Mouse (Mus musculus): ENCODE measurements around the gene Stx5a. TPM values are rescaled to one million over a fixed set of nuclear protein-coding genes. Genes with fewer than 3 reads are reported as not detected.
A peak's percentile ranks its signal among the peaks of the same experiment; 100 is the strongest.

Gene Stx5a
- total RNA-seq (2014; rRNA removed) (84.4 and 110 TPM in 2 replicates), polyA plus RNA-seq (2015; fragmentation: Nextera tagmentation; extraction: Ambion mirVana) (95.3 and 104 TPM in 2 replicates)

GRCm38 (mm10) chr19:8741243-8741869 is at the start of gene Stx5a:
Gene Stx5a (plus strand): TSS chr19:8741413.
- Histone ChIP-seq H3K9ac (replicated peaks; ENCODE audit: low read length) (peak within 1 kb of the TSS; percentile 79), H3K4me1 (ENCODE audit: insufficient read depth, low read length) (0 out of 2 replicates have a peak, but pooled peaks cover 3% of the 10 kb centered on the region), H3K27me3 (ENCODE audit: insufficient read depth, low read length) (no peaks in the 10 kb centered on the region), H3K4me2 (ENCODE audit: low read depth, low read length) (peak within 1 kb of the TSS; percentile 97), H3K9me3 (ENCODE audit: low read length) (no peaks in the 10 kb centered on the region), H3K36me3 (ENCODE audit: insufficient read depth, low read length) (peaks cover 33% of the 10 kb centered on the region), H3K27ac (peak within 1 kb of the TSS; percentile 95), H3K4me3 (ENCODE audit: low read length) (peak within 1 kb of the TSS; percentile 60)
- DNase-seq (ENCODE audit: low spot score), result peak; percentile 98
- ATAC-seq, result peak; percentile 98
- peak; percentile 52 for TF ChIP-seq CTCF (IDR thresholded peaks at IDR 0.05; ENCODE audit: low read depth)
- WGBS, result under 1% methylated on average over 36 of the region's 36 CpGs

GRCm38 (mm10) chr19:8691871-8692539 is 49.2 kb upstream of the Stx5a start:
- 47% methylated on average over 9 of the region's 9 CpGs for WGBS
- ATAC-seq, result no peak
- Histone ChIP-seq H3K27ac (peak overlapping the region; percentile 32; the same call in 1 of the 2 replicates), H3K27me3 (ENCODE audit: insufficient read depth, low read length) (no peaks in the 10 kb centered on the region), H3K36me3 (ENCODE audit: insufficient read depth, low read length) (no peaks in the 10 kb centered on the region), H3K4me2 (ENCODE audit: low read depth, low read length) (no peak overlapping the region), H3K9ac (replicated peaks; ENCODE audit: low read length) (no peak overlapping the region), H3K4me3 (ENCODE audit: low read length) (no peak overlapping the region), H3K9me3 (ENCODE audit: low read length) (no peaks in the 10 kb centered on the region), H3K4me1 (ENCODE audit: insufficient read depth, low read length) (no peaks in the 10 kb centered on the region)
- TF ChIP-seq CTCF (IDR thresholded peaks at IDR 0.05; ENCODE audit: low read depth), result no peak
- DNase-seq (ENCODE audit: low spot score), result no peak

- Histone ChIP-seq H3K9ac (replicated peaks; ENCODE audit: low read length) (no peak overlapping the region), H3K4me1 (ENCODE audit: insufficient read depth, low read length) (no peaks in the 10 kb centered on the region), H3K9me3 (ENCODE audit: low read length) (no peaks in the 10 kb centered on the region), H3K27ac (no peak overlapping the region), H3K4me3 (ENCODE audit: low read length) (no peak overlapping the region), H3K27me3 (ENCODE audit: insufficient read depth, low read length) (no peaks in the 10 kb centered on the region), H3K4me2 (ENCODE audit: low read depth, low read length) (no peak overlapping the region), H3K36me3 (ENCODE audit: insufficient read depth, low read length) (no peaks in the 10 kb centered on the region)
- no peak for TF ChIP-seq CTCF (IDR thresholded peaks at IDR 0.05; ENCODE audit: low read depth)
- ATAC-seq, result no peak
- 67% methylated on average over 5 of the region's 5 CpGs for WGBS
- DNase-seq (ENCODE audit: low spot score), result no peak
These were observed 48.5 kb upstream of the Stx5a start for GRCm38 (mm10) chr19:8692740-8693139.

- Histone ChIP-seq H3K4me1 (ENCODE audit: insufficient read depth, low read length) (no peaks in the 10 kb centered on the region), H3K4me2 (ENCODE audit: low read depth, low read length) (no peak overlapping the region), H3K9me3 (ENCODE audit: low read length) (no peaks in the 10 kb centered on the region), H3K36me3 (ENCODE audit: insufficient read depth, low read length) (no peaks in the 10 kb centered on the region), H3K9ac (replicated peaks; ENCODE audit: low read length) (no peak overlapping the region), H3K27ac (no peak overlapping the region), H3K27me3 (ENCODE audit: insufficient read depth, low read length) (no peaks in the 10 kb centered on the region), H3K4me3 (ENCODE audit: low read length) (no peak overlapping the region)
- 58% methylated on average over 6 of the region's 6 CpGs for WGBS
- peak; percentile 48; the same call in 1 of the 2 replicates for ATAC-seq
- peak; percentile 36 for TF ChIP-seq CTCF (IDR thresholded peaks at IDR 0.05; ENCODE audit: low read depth)
- no peak for DNase-seq (ENCODE audit: low spot score)
These were observed 45.9 kb upstream of the Stx5a start for GRCm38 (mm10) chr19:8695330-8695729.

- Histone ChIP-seq H3K4me2 (ENCODE audit: low read depth, low read length) (no peak overlapping the region), H3K4me1 (ENCODE audit: insufficient read depth, low read length) (no peaks in the 10 kb centered on the region), H3K4me3 (ENCODE audit: low read length) (no peak overlapping the region), H3K36me3 (ENCODE audit: insufficient read depth, low read length) (no peaks in the 10 kb centered on the region), H3K9ac (replicated peaks; ENCODE audit: low read length) (no peak overlapping the region), H3K9me3 (ENCODE audit: low read length) (no peaks in the 10 kb centered on the region), H3K27me3 (ENCODE audit: insufficient read depth, low read length) (no peaks in the 10 kb centered on the region), H3K27ac (no peak overlapping the region)
- DNase-seq (ENCODE audit: low spot score) (no peak), ATAC-seq (no peak)
- TF ChIP-seq CTCF (IDR thresholded peaks at IDR 0.05; ENCODE audit: low read depth), result peak; percentile 23; the same call in 1 of the 2 replicates
- 83% methylated on average over 9 of the region's 9 CpGs for WGBS
These were observed 41.6 kb upstream of the Stx5a start for GRCm38 (mm10) chr19:8699652-8700051.

GRCm38 (mm10) chr19:8702458-8702857 is 38.8 kb upstream of the Stx5a start:
- H3K27ac ChIP-seq, result no peak overlapping the region
- WGBS, result 35% methylated on average over 3 of the region's 3 CpGs
- TF ChIP-seq CTCF (IDR thresholded peaks at IDR 0.05; ENCODE audit: low read depth), result no peak
- peak; percentile 22 for DNase-seq (ENCODE audit: low spot score)
- no peaks in the 10 kb centered on the region for H3K9me3 ChIP-seq (ENCODE audit: low read length)
- H3K4me3 ChIP-seq (ENCODE audit: low read length), result no peak overlapping the region
- no peak overlapping the region for H3K4me2 ChIP-seq (ENCODE audit: low read depth, low read length)
- no peak for ATAC-seq
- H3K9ac ChIP-seq (replicated peaks; ENCODE audit: low read length), result no peak overlapping the region
- no peaks in the 10 kb centered on the region for H3K4me1 ChIP-seq (ENCODE audit: insufficient read depth, low read length)
- H3K36me3 ChIP-seq (ENCODE audit: insufficient read depth, low read length), result peaks cover 6% of the 10 kb centered on the region
- no peaks in the 10 kb centered on the region for H3K27me3 ChIP-seq (ENCODE audit: insufficient read depth, low read length)

GRCm38 (mm10) chr19:8703571-8703970 is 37.6 kb upstream of the Stx5a start:
- H3K4me2 ChIP-seq (ENCODE audit: low read depth, low read length), result no peak overlapping the region
- no peaks in the 10 kb centered on the region for H3K9me3 ChIP-seq (ENCODE audit: low read length)
- peaks cover 18% of the 10 kb centered on the region for H3K36me3 ChIP-seq (ENCODE audit: insufficient read depth, low read length)
- H3K27me3 ChIP-seq (ENCODE audit: insufficient read depth, low read length), result no peaks in the 10 kb centered on the region
- TF ChIP-seq CTCF (IDR thresholded peaks at IDR 0.05; ENCODE audit: low read depth), result no peak
- DNase-seq (ENCODE audit: low spot score), result no peak
- no peak overlapping the region for H3K4me3 ChIP-seq (ENCODE audit: low read length)
- H3K27ac ChIP-seq, result no peak overlapping the region
- no peak overlapping the region for H3K9ac ChIP-seq (replicated peaks; ENCODE audit: low read length)
- H3K4me1 ChIP-seq (ENCODE audit: insufficient read depth, low read length), result no peaks in the 10 kb centered on the region
- WGBS, result 50% methylated on average over 3 of the region's 4 CpGs
- no peak for ATAC-seq
